Mouse (Mus musculus): ENCODE measurements around the gene Sh3gl1. TPM values are rescaled to one million over a fixed set of nuclear protein-coding genes. Genes with fewer than 3 reads are reported as not detected.

The Sh3gl1 gene
- polyA plus RNA-seq, 1 experiment, result 50.7 TPM

DNA sequence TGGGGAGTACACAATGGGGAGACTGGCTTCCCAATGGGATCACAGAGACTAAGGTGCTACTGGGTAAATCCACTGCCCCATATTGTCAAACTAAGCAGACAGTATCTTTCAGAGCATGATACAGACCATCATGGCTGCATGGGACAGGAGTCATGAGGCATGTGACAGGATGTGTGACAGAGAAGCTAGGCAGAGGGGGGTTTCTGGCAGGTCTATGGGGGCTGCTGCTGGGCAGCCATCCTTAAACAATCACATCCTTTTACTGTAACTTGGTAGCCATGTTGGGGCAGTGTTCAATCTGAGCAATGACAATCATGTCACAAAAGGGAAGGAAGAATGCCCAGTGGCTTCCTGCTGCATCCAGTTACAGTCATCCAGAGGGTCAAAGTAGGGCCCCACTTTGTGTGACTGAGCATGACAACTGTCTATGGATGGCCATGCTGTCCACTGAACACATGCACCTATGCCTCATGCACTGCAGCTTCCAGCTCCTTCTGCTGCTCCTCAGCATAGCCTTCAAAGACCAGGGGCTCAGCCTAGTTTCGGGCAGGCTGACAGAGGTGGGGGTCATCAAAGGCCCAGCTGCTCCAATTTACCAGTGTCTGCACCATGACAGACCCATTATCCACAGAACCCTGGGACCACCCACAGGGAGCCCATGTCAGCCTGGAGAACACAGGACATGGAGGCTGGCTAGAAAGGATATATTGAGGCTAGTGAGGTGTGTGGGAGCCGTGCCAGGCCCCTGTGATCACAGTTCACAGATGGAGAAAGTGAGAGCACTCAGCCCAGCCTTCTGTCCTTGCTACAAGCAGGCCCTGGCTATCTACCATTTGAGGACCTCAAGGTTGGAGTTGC is 14.1 kb downstream of the Sh3gl1 start:
- no peak for DNase-seq (ENCODE audit: extremely low spot score in 1 of 2, low spot score in 1 of 2)

DNA sequence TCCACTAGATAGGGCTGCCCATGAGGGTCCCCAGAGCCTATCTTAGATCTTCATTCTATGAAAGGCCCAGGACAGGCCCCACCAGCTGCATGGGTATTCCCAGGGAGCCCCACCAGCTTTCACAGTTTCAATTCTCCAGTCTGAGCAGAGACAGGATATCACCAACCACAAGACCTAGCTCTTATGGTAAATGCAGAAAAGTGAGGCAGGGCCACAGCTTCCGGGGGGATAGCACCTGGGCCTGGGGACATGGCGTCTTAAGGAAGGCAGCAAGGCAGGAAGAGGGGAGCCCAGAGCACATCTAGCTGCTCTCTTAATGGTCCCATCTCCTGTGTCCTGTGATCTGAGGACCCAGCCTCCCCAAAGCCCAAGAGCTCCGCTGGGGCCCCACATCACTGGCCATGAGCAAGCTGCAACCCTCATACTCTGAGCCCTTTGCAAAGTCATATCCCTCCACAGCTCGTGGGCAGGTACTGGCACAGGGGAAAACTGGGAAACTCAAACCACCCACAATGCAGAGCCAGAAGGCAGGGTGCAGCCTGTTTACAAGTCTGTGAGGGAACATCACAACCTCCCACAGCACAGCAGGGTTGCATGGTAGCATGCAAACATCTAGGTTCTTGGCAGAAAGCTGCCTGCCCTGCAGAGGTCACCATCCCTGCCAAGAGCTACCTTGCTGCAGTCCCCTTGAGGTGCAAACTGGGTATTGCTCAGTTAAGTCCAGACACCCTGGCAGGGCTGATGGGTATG is 15.1 kb downstream of the Sh3gl1 start:
- DNase-seq (ENCODE audit: extremely low spot score in 1 of 2, low spot score in 1 of 2), result peak; percentile 70 to 82

DNA sequence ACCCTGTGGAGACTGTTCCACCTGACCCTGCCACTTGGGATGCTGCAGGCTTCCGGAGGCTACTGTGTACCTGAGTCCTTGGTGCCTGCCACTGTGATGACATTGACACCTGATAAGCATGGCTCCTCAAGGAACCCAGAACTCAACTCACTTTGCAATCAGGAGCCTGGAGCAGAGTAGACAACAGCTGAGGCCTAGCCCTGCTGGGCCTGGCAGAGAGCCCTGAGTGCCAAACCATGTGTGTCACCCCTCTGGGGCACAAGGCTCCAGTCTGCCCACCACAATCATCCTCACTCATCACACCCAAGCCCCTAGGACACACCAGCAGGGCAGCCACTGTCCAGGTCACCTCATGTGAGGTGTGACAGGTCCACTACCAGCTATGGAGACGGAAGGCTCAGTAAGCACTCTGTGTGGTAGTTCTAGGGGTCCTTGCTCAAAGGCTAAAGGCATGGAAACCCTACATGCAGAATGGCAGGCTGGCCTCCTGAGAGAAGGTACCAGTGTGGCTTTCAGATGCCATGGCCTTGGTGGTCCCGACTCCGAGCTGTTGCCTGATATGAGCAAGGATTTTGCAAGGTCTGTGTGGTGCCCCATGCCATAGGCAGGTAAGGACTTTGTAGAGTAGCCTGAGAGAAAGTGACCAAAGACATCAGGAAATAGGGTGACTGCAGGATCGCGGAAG is 15.9 kb downstream of the Sh3gl1 start:
- DNase-seq (ENCODE audit: extremely low spot score in 1 of 2, low spot score in 1 of 2), result no peak

DNA sequence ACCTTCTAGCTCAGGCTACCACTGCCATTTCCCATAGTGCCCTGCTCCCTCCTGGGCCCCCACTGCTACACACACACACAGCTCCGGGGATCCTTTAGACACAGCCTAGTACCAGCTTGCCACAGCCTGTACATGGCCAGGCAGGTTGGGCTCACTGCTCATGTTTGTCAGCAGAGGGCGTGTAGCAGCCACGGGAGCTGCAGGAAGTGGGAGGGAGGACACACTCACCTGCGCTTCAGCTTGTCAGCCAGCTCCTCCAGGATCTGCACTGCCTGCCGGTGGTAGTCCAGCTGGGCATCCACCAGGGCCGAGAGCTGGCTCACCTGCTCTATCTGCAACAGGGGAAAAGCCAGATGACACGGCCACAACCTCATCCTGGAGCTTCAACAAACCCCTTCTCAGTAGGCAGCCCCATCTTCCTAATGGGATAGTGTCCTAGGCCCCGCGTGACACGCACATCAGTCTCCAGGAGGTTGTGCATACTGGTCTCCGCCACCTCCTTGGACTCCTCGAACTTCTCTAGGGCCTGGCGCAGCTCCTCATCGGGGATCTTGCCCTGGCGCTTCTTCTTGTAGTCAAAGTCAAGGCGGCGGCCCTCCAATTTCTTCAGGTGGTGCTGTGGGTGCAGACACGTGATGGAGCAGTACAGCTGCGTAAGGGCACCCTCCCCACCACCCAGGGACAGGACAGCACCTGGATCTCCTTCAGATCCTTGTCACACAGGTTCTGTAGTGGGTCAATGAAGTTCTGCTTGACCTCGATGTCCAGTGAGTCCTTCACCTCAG is 17.9 kb downstream of the Sh3gl1 start:
- DNase-seq (ENCODE audit: extremely low spot score in 1 of 2, low spot score in 1 of 2), result peak in 1 of 2 experiments; percentile 77

DNA sequence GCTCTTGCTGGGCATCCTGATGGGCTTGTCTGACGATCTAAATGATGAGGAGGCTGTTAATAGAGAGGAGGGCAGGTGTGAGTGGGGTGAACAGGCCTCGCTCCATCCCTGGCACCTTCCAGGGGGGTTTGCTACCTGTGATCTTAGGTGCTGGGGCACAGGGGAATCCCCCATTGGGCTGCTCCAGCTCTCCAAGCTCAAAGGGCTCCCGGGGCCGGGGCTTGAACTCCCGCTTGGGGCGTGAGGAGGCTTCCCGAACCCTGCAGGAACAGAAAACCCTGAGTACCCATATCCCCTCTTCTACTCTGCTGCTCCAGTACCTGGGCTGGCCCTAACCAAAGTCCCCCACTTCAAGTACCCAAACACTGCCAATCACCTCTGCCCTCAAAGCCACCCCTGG is 18.6 kb downstream of the Sh3gl1 start:
- DNase-seq (ENCODE audit: extremely low spot score in 1 of 2, low spot score in 1 of 2), result no peak

DNA sequence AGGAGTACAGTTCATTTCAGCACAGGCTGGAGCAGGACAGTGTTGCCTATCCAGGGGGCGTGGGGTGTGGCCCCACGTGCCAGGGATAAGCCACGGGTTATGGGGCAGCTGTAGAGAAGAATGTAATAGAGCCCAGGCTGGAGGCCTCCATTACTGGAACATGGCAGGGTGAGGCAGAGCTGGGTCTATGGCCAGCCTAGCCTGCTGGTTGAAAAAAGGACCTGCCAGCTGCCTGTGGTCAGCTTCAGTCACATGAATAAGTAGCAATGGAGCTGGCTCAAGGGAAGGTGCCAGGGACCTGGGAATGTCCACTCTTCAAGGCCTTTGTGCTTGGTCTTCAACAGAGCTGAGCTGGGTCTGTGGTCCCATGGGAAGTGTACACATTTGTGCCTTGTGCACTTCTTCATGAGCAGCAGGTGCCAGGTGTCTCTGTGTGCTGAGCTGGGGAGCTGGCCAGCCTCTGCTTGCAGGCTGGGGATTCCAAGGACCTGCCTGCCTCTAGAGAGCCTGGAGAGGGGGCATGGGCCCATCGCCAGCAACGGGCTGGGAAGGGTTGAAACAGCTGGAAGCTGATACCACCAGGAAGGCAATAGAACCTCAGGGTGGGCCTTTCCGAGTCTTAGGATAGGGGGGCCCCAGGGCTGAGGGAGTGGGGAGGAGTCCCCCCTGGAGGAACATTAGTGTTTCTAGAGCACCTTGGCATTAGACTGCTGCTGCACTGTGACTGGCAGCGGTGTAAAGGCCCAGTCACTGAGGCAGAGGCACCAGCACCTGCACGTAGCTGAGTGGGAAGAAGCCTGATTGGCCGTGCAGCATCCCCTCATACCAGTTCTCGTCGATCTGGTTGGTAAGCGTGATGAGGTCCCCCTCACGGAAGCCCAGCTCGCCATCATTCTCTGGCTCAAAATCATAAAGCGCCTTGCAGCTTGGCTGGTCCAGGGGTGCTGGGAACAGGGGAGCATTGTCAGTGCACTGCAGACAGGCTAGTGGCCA is 19.3 kb downstream of the Sh3gl1 start:
- DNase-seq (ENCODE audit: extremely low spot score in 1 of 2, low spot score in 1 of 2), result no peak

DNA sequence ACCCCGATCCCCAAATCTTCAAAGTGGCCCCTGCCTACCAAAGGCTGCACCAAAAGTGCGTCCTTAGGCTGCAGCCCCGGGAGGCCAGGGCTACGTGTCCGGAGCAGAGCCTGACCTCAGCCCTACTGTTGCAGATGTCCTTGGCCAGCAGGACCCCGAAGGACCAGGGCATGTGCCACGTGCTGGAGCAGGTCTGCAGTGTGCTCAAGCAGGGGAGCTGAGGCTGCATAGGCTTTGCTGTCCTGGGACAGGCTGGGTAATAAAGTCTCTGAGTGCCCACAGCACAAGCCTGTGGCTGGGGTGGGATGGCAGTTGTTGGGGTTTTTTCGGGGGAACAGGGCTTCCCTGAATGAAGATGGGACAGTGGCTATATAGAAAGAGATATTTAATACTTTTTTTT is 20.1 kb downstream of the Sh3gl1 start:
- no peak for DNase-seq (ENCODE audit: extremely low spot score in 1 of 2, low spot score in 1 of 2)

DNA sequence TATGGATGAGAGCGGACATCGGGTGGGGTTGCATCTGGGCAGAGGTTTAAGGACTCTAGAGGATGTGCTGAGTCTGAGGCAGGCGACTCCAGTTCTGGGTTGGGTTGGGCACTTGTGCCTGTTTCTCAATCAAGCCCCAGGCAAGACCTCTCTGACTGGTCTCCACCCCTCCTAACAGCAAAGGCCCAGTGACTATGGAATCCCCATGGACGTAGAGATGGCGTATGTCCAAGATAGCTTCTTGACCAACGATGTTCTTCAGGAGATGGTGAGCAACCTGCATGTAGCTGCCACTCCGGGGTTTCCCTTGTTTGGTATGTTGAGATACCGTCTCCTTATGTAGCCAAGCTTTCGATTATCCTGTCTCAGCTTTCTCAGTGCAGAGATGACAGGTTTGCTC is 21.1 kb downstream of the Sh3gl1 start:
- no peak for DNase-seq (ENCODE audit: extremely low spot score in 1 of 2, low spot score in 1 of 2)

DNA sequence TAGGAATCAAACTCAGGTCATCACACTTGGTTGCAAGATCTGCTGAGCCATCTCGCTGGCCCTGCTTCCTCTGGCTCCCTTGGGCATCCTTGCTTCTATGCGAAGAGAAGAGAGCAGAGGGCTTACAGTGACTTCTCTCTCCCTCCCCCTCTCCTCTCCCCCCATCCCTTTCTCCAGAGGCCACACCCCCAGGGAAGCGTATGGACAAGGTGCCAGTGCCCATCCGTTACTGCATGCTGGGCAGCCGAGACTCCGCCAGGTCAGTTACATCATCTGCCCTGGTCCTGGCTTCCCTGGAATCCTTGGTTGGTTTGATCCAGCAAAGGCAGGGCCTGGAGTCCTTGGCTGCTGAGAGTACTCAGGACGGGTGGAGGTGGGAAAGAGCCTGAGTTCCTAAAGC is 25.0 kb downstream of the Sh3gl1 start:
- DNase-seq (ENCODE audit: extremely low spot score in 1 of 2, low spot score in 1 of 2), result no peak

DNA sequence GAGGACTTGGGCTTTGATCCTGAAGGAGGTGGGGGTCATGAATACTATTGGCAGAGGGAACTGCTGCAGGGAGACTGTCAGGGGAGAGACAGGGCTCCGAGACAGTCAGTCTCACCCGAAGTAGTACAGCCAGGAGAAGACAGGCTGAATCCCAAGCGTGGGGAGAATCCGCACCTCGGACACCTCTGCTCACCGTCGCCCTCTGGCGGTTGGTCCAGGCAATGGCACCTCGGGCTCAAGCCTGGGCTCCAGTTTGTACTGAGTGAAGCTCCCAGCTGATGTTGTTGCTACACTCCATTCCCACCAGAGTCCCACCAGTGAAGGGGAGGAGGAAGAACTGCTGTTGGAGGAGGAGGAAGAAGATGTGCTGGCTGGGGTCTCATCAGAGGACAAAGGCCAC is 25.8 kb downstream of the Sh3gl1 start:
- DNase-seq (ENCODE audit: extremely low spot score in 1 of 2, low spot score in 1 of 2), result peak in 1 of 2 experiments; percentile 80

DNA sequence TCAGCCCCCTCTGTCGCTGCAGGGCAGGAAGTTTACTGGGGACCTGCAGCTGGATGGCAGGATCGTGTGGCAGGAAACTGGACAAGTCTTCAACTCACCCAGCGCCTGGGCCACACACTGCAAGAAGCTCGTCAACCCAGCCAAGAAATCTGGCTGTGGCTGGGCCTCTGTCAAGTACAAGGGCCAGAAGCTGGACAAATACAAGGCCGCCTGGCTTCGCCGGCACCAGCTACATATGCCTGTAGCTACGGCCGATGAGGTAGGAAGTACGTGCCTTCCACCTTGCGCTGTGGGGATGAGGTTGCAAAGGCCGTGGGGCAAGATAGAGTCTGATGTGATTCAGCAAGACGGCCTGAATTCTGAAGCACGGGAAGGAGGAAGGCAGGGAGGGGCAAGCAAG is 26.2 kb downstream of the Sh3gl1 start:
- DNase-seq (ENCODE audit: extremely low spot score in 1 of 2, low spot score in 1 of 2), result no peak

DNA sequence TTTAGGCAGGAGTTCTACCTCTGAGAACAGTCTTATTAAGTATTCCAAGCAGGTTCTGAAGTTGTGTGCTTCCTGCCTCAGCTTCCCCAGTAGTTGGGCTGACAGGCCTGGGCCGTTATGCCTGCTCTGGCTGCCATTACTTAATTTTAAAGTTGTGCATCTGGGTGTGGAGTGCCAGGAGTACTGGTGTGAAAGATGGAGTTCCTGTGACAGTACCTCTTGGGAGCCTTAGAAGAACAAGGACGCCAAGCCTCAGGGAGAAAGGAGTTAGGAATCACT is 26.5 kb downstream of the Sh3gl1 start:
- no peak for DNase-seq (ENCODE audit: extremely low spot score in 1 of 2, low spot score in 1 of 2)

DNA sequence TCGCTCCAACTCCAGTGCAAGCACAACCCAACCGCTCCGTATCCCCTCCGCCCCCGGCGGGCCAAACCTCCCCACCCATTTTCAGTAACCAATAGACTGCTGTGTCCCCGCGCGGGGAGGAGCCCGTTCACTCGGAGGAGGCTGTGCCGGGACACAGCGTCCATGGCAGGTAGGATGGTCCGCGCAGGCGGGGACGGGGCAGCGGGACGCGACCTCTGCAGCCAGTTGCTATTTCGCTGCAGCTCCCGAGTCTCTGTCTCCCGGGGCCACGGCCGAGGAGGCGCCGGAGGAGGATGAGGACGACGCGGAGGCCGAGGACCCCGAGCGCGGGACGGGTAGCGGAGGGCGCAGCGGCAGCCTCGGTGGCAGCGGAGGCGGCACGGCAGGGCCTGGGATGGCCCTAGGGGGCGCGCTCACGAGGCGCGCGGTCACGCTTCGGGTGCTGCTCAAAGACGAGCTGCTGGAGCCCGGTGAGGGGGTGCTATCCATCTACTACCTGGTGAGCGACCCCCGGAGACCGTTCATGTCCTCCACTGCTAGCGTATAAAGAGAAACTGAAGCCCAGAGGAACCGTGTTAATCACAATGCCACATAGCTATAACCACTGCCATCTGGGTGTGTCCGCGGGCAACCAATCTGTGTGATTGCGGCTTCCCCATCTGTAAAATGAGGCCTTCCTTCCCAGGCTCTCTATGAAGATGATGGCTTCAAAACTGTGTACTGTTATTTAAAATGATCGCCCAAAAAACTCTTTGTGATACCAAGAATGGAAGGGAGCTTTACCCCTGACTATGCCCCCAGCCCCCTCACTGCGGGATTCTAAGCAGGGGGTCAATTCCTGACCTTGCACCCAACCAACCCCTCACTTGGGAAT is 27.1 kb downstream of the Sh3gl1 start:
- DNase-seq (ENCODE audit: extremely low spot score in 1 of 2, low spot score in 1 of 2), result peak; percentile 84 to 93

DNA sequence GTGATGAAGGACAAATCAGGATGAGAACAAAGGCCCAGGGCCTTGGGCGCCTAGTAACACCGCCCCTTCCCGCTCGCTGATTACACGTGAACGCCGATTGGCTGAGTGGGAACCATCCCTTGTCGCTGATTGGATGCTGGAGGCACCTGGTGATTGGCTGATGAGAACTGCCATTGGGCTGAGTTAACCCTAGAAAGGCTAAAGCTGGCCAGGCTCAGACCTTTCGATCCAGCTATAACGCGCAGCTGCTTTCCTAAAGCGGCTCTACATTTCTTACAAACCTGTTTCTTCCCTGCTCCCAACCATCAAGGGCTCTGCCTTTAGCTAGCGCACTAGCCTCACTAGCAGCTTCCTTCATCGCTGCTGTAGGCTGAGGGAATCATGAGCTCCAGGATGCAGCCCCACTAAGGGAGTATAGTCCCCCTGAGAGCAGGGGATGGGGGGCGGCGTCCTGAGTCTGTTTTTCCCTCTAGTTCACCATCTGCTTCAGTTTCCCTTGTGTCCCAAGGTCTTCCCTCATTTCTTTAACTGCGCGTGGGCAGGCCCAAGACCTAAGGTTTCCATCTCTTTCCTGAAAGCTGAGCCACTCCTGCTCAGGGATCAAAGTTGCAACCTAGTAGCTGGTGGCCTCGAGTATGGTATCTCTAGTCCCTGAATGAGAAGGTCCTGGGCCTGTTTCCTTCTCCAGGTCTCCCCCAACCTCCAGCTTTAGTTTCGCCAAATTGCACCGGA is 27.9 kb downstream of the Sh3gl1 start:
- peak; percentile 95 to 97 for DNase-seq (ENCODE audit: extremely low spot score in 1 of 2, low spot score in 1 of 2)

DNA sequence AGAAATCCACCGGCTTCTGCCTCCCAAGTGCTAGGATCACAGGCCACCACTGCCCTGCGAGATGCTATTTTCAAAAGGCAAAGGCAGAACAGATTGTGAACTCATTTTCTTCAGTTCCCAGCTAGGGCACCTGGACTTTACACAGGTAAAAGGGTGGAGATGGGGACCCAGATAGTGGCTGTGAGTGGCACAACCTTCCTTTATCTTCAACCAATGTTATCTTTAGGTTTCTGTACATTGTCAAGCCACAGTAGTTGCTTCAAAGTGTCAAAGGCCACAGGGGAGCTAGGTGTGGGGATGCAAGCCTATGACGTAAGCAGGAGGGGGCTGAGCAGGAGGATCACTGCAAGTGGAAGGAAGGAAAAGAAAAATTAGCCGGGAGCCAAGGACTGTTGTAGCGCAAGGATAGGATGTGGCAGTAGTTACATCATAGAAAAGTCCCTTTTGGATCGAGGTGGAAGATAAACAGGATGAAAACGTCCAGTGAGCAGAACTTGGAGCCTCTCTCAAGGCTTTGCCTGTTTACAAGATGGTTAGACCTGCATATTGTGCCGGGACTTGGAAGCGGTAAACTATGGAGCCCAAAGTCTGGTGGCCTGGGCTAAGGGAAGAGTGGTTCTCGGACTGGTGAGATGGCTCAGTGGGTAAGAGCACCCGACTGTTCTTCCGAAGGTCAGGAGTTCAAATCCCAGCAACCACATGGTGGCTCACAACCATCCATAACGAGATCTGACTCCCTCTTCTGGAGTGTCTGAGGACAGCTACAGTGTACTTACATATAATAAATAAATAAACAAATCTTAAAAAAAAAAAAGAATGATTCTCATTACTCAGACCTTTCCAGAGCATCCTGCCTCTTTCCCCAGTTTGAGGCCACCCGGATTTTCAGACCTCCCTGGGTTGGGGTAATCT is 28.7 kb downstream of the Sh3gl1 start:
- no peak for DNase-seq (ENCODE audit: extremely low spot score in 1 of 2, low spot score in 1 of 2)

DNA sequence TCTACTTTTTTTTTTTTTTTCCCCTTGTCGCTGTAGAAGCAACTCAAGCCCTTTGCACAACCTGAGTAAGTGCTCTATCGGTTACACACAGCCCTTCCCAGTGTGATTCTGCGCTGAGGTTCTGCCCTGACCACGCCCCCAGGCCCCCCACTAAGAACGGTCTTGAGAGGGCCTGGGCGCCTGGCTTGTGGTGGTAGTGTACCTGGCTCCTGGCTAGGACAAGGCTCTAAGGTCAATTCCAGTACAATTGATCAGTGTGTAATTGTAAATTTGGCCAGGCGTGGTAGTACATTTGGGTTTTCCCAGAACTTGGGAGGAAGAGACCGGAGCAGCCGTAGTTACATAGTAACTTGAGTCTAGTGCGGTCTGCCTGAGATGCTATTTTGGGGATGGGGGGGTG is 29.5 kb downstream of the Sh3gl1 start:
- no peak for DNase-seq (ENCODE audit: extremely low spot score in 1 of 2, low spot score in 1 of 2)

Data from frontal cortex, adult 2 months (tissue).